Mouse (Mus musculus): ENCODE measurements at regions not wholly inside any gene's neighbourhood (a gene's known extent, or its start where the extent isn't known, plus 50 kb on each side); places are given as distances from the start of the nearest gene placed in this dataset.

DNA sequence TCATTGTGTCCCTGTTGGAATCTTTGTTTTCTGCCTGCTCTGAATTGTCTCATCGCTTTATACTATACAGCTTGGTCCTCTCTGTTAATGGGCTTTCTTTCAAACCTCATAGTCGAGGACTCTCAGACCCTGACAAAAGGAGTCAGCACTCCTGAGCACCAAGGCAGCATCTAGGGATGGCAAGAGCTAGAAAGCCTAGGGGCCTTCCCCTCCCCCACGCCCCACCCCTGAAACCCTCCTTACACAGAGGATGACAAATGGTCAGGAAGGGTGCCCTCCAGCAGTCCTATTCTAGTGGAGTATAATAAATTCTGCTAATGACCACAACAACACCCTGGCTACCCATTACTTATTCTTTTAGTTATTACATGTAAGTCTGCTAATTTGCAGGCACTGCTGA, 74.4 kb downstream of the Tbx19 start:
- Histone ChIP-seq H3K4me2 (ENCODE audit: low read depth) (no peak overlapping the region), H3K36me3 (replicated peaks; ENCODE audit: control insufficient read depth, insufficient read depth, low read depth) (no peaks in the 10 kb centered on the region), H3K9me3 (ENCODE audit: control insufficient read depth, low read length) (no peaks in the 10 kb centered on the region), H3K27me3 (ENCODE audit: control insufficient read depth, insufficient read depth, low read length) (no peaks in the 10 kb centered on the region), H3K27ac (no peak overlapping the region), H3K4me1 (replicated peaks; ENCODE audit: control insufficient read depth in 2 of 2, insufficient read depth in 2 of 2, low read length in 1 of 2) (no peaks in the 10 kb centered on the region), H3K4me3 (ENCODE audit: insufficient read depth in 1 of 2, low read depth in 2 of 2, low read length in 2 of 2) (no peak overlapping the region), H3K9ac (replicated peaks) (no peak overlapping the region)
- DNase-seq (ENCODE audit: low read depth in 3 of 3, low spot score in 3 of 3) (no peak), ATAC-seq (ENCODE audit: insufficient read depth) (no peak)
- WGBS (ENCODE audit: insufficient replicate concordance), result 52% methylated on average over 3 of the region's 3 CpGs
- TF ChIP-seq EP300 (IDR thresholded peaks at IDR 0.05; ENCODE audit: low read depth) (no peak), CTCF (IDR thresholded peaks at IDR 0.05; ENCODE audit: low read depth) (no peak)

DNA sequence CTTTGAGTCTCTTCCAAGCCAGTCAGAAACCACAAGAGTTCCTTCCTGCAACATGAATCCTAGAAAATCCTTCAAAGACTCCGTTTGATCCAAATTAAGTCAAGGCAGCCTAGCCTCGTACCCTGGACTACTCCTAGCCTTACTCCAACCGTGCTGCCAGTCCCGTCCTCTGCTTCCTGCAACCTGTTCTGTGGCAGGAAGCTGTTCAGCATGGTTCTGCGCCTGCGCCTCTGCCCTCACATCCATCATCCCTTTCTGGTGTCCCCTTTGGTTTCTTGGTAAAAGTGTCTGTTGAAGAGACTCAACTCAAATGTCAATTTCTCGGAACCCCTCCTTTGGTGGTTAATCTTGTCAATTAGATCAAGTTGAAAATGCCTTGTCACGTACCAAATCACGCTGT, 75.8 kb downstream of the Tbx19 start:
- H3K9ac ChIP-seq (replicated peaks), result no peak overlapping the region
- no peak for ATAC-seq (ENCODE audit: insufficient read depth)
- H3K36me3 ChIP-seq (replicated peaks; ENCODE audit: control insufficient read depth, insufficient read depth, low read depth), result no peaks in the 10 kb centered on the region
- no peak overlapping the region for H3K4me3 ChIP-seq (ENCODE audit: insufficient read depth in 1 of 2, low read depth in 2 of 2, low read length in 2 of 2)
- H3K27ac ChIP-seq, result no peak overlapping the region
- H3K9me3 ChIP-seq (ENCODE audit: control insufficient read depth, low read length), result no peaks in the 10 kb centered on the region
- 30% methylated on average over 9 of the region's 9 CpGs for WGBS (ENCODE audit: insufficient replicate concordance)
- no peak for DNase-seq (ENCODE audit: low read depth in 3 of 3, low spot score in 3 of 3)
- TF ChIP-seq CTCF (IDR thresholded peaks at IDR 0.05; ENCODE audit: low read depth), result no peak
- TF ChIP-seq EP300 (IDR thresholded peaks at IDR 0.05; ENCODE audit: low read depth), result no peak
- no peak overlapping the region for H3K4me2 ChIP-seq (ENCODE audit: low read depth)
- no peaks in the 10 kb centered on the region for H3K4me1 ChIP-seq (replicated peaks; ENCODE audit: control insufficient read depth in 2 of 2, insufficient read depth in 2 of 2, low read length in 1 of 2)
- H3K27me3 ChIP-seq (ENCODE audit: control insufficient read depth, insufficient read depth, low read length), result no peaks in the 10 kb centered on the region

DNA sequence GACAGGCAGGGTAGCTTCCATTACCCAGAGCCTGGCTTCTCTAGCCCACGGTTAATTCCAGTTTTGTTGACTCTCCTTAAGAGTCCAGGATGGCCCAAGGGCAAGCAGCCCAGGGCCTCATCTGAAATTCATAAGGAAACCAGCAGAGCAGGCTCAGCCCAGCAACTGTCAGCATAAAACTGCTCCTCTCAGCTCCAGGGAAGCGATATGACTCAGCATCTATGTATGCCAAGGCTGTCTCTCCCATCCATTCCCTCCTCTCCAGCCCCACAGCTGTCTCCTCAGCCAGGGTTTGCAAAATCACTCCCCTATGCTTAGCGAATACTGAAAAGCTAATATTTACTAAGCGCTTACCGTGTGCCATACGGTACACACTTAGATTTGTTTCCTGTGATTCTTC, 76.4 kb downstream of the Tbx19 start:
- ATAC-seq (ENCODE audit: insufficient read depth), result no peak
- no peak for TF ChIP-seq EP300 (IDR thresholded peaks at IDR 0.05; ENCODE audit: low read depth)
- TF ChIP-seq CTCF (IDR thresholded peaks at IDR 0.05; ENCODE audit: low read depth), result no peak
- no peak for DNase-seq (ENCODE audit: low read depth in 3 of 3, low spot score in 3 of 3)

GRCm38 (mm10) chr1:165080351-165080750, 80.2 kb downstream of the Tbx19 start:
- H3K27ac ChIP-seq, result no peak overlapping the region
- H3K4me2 ChIP-seq (ENCODE audit: low read depth), result no peak overlapping the region
- H3K4me3 ChIP-seq (ENCODE audit: insufficient read depth in 1 of 2, low read depth in 2 of 2, low read length in 2 of 2), result no peak overlapping the region
- no peaks in the 10 kb centered on the region for H3K27me3 ChIP-seq (ENCODE audit: control insufficient read depth, insufficient read depth, low read length)
- ATAC-seq (ENCODE audit: insufficient read depth), result no peak
- H3K4me1 ChIP-seq (replicated peaks; ENCODE audit: control insufficient read depth in 2 of 2, insufficient read depth in 2 of 2, low read length in 1 of 2), result no peaks in the 10 kb centered on the region
- H3K9me3 ChIP-seq (ENCODE audit: control insufficient read depth, low read length), result no peaks in the 10 kb centered on the region
- no peak for DNase-seq (ENCODE audit: low read depth in 3 of 3, low spot score in 3 of 3)
- TF ChIP-seq EP300 (IDR thresholded peaks at IDR 0.05; ENCODE audit: low read depth) (no peak), CTCF (IDR thresholded peaks at IDR 0.05; ENCODE audit: low read depth) (no peak)
- 69% methylated on average over 9 of the region's 9 CpGs for WGBS (ENCODE audit: insufficient replicate concordance)
- H3K9ac ChIP-seq (replicated peaks), result no peak overlapping the region
- no peaks in the 10 kb centered on the region for H3K36me3 ChIP-seq (replicated peaks; ENCODE audit: control insufficient read depth, insufficient read depth, low read depth)

More for the DNA sequence above, 76.4 kb downstream of the Tbx19 start:
- Histone ChIP-seq H3K36me3 (replicated peaks; ENCODE audit: control insufficient read depth, insufficient read depth, low read depth) (no peaks in the 10 kb centered on the region), H3K27ac (no peak overlapping the region), H3K4me3 (ENCODE audit: insufficient read depth in 1 of 2, low read depth in 2 of 2, low read length in 2 of 2) (no peak overlapping the region), H3K27me3 (ENCODE audit: control insufficient read depth, insufficient read depth, low read length) (no peaks in the 10 kb centered on the region), H3K4me1 (replicated peaks; ENCODE audit: control insufficient read depth in 2 of 2, insufficient read depth in 2 of 2, low read length in 1 of 2) (no peaks in the 10 kb centered on the region), H3K9me3 (ENCODE audit: control insufficient read depth, low read length) (no peaks in the 10 kb centered on the region), H3K4me2 (ENCODE audit: low read depth) (no peak overlapping the region), H3K9ac (replicated peaks) (no peak overlapping the region)
- WGBS (ENCODE audit: insufficient replicate concordance), result 71% methylated on average over 6 of the region's 6 CpGs

DNA sequence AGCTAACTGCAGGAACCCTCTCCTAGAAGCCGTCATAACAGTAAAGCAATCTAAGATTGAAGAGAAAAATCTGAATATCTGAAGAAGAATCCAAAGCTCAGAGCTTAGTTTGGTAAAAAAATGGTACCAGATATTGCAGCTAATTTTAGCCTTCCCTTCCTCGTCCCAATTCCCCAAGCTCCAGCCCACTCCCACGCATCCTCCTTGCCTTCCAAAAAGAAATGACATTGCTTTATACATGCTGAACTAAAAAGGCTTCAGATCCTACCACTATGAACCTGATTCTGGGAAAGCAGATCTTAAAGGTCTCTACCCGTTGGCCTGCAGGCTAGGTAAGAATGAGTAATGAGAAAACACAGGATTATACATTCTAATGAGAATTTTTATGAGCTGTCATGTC, 83.3 kb downstream of the Tbx19 start:
- Histone ChIP-seq H3K9me3 (ENCODE audit: control insufficient read depth, low read length) (no peaks in the 10 kb centered on the region), H3K9ac (replicated peaks) (no peak overlapping the region), H3K4me1 (replicated peaks; ENCODE audit: control insufficient read depth in 2 of 2, insufficient read depth in 2 of 2, low read length in 1 of 2) (no peaks in the 10 kb centered on the region), H3K27me3 (ENCODE audit: control insufficient read depth, insufficient read depth, low read length) (no peaks in the 10 kb centered on the region), H3K4me3 (ENCODE audit: insufficient read depth in 1 of 2, low read depth in 2 of 2, low read length in 2 of 2) (no peak overlapping the region), H3K36me3 (replicated peaks; ENCODE audit: control insufficient read depth, insufficient read depth, low read depth) (no peaks in the 10 kb centered on the region), H3K4me2 (ENCODE audit: low read depth) (no peak overlapping the region), H3K27ac (no peak overlapping the region)
- TF ChIP-seq EP300 (IDR thresholded peaks at IDR 0.05; ENCODE audit: low read depth) (no peak), CTCF (IDR thresholded peaks at IDR 0.05; ENCODE audit: low read depth) (no peak)
- WGBS (ENCODE audit: insufficient replicate concordance), result 60% methylated on average over 4 of the region's 4 CpGs
- DNase-seq (ENCODE audit: low read depth in 3 of 3, low spot score in 3 of 3) (no peak), ATAC-seq (ENCODE audit: insufficient read depth) (no peak)
